Mouse (Mus musculus): ENCODE results near the gene Fam208b. TPM values are rescaled to one million over a fixed set of nuclear protein-coding genes. Genes with fewer than 3 reads are reported as not detected.

The Fam208b gene
- 10 to 100 TPM in 1 of 2 experiments, 1 to 10 TPM in 1; 8.8 to 10.7 TPM for total RNA-seq (2021)
- long read RNA-seq, experiment 1, partial matches to known transcripts, result 0 of 1 reads
- long read RNA-seq, experiment 1, other reads (novel, unspliced or antisense), result 1 of 1 reads
- long read RNA-seq, experiment 2, result 0 reads

DNA sequence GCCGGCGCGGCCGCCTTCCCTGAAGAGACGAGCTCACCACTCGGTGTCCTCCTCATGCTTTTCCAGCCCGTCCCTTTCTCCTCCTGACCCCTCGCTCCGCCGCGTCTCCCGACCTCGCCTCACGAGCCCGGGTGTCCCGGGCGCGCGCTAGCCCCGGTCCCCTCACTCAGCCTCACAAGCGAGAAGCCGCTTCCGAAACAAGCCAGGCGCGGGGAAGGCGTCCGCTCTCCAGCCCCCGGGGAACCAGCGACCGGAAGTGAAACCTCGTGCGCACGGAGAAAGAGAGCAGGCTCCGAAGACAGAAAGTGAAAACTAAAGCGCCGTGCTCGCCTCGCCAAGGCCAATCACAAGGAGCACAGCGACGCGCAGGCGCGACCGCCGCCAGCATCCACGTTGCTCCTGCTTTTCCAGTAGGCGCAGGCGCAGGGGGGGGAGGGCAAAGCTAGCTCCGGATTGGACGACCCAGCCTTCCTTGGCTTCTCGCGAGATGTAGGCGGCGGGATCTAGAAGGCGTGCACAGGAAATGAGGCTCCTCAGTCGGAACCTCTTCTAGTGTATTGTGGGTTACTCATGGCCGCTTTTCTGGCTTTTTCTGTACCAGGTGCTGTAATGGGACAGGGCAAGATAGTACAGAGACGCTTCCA, at the start of gene Fam208b:
Fam208b (minus strand) TSS at position 314 of the 644 bp plus-strand sequence.
- intact Hi-C loops (cut with DNase I; ENCODE audit: low total_unique reads), result no loop called here
- DNase-seq, result peak; percentile 99

DNA sequence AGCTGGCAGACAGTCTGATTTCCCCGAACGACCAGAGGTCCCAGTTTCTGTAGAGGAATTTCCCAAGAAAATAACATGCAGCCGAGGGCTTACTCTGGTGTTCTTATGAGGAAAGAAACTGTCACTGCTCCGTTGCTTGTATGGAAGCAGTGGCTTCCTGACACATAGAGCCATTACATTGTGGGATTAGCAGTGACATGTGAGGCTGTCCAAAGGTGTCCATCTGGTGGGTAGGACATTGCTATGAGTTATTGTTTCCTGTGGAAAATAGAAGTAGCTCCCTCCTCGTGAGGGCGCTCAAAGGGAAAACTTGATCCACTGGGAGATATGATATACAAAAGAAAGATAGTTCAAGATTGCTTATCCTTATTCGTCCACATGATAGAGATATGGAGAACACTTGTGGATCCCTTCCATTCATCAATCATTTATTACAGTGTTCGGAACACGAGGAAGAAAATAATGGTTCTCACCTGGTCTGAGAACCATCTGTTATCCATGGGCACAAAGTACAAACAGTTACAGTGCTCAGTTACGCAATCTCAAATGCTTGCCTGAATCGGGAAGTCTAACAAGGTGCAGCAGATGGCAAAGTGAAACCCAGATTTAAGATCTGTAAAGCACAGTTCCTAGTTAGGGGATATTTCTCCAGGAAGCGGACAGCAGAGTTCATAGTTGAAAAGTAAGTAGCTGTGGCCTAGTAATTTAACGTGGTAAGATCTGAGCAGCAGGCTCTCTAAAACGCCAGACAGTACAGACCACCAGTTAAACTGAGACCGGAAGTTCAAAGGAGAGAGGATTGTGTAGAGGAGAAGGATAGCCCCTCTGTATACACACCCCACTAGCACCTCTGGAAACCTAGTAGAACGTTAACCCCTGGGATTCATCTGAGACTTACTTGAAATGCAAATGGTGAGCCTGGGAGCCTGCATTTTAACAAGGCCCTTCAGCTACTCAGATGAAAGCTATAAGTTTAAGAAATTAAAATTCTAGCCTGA, 48.6 kb upstream of the Fam208b start:
- intact Hi-C loops (cut with DNase I; ENCODE audit: low total_unique reads), result no loop called here
- no peak for DNase-seq

GRCm38 (mm10) chr13:3654432-3654831, 43.5 kb upstream of the Fam208b start:
- intact Hi-C loops (cut with DNase I; ENCODE audit: low total_unique reads), result no loop called here
- no peak for DNase-seq

DNA sequence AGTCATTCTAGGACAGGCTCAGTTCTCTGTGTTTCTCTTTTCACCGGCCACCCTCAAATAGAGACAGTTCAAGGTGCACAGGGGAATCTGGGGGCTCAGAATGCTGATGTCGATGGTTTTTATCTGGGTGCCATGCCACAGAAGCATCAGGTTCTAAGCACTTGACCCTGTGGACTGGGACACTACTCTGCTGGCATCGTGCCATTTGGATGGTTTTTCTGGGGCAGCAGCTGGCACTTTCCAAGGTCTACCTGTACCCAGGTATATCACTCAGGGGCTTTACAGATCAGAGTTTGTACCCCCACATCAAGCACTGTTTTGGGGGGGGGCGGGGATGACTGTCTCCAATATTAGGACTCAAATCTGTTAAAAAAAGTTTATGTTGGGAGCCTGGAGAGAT, 39.7 kb upstream of the Fam208b start:
- no peak for DNase-seq
- intact Hi-C loops (cut with DNase I; ENCODE audit: low total_unique reads), result no loop called here

GRCm38 (mm10) chr13:3646566-3646965, 35.7 kb upstream of the Fam208b start:
- no peak for DNase-seq
- intact Hi-C loops (cut with DNase I; ENCODE audit: low total_unique reads), result no loop called here

- DNase-seq, result no peak
- intact Hi-C loops (cut with DNase I; ENCODE audit: low total_unique reads), result no loop called here
Measured at GRCm38 (mm10) chr13:3645919-3646318, 35.0 kb upstream of the Fam208b start.

DNA sequence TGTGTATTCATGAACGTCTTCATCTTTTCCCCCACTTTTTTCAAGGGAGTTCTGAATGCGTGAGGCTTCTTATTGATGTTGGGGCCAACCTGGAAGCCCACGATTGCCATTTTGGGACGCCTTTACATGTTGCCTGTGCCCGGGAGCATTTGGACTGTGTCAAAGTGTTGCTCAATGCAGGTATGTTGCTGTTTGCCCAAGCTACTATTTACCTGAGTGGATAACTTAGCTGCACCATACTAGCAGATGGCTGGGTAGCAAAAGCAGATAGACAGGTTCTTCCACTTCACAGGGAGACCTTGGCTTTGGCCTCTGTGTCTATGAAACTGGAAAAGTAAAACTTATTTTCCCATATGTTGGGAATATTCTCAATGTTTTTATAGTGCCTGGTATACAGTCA, 34.0 kb upstream of the Fam208b start:
- DNase-seq, result no peak

DNA sequence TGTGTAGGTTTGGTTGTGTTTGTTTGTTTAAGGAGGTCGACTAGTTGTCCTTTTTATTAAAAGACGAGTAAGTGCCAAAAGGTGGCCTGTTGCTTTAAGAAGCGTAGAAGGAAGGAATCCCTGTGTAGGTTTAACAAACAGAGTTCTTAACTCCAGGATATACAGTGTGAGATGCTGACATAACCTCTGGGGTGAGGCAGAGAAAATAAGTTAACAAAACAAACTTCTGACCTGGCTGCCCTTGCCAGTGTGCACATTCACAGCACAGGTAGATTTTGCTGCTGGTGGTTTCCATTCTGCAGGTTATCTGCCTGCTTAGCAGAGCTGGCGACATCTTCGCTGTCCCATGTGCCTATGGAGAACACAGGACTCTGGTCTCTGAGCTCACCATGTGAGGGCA, 31.6 kb upstream of the Fam208b start:
- intact Hi-C loops (cut with DNase I; ENCODE audit: low total_unique reads), result no loop called here
- no peak for DNase-seq

More for the DNA sequence above, 34.0 kb upstream of the Fam208b start:
- intact Hi-C loops (cut with DNase I; ENCODE audit: low total_unique reads), result no loop called here

GRCm38 (mm10) chr13:3642049-3642448, 31.1 kb upstream of the Fam208b start:
- intact Hi-C loops (cut with DNase I; ENCODE audit: low total_unique reads), result no loop called here

DNA sequence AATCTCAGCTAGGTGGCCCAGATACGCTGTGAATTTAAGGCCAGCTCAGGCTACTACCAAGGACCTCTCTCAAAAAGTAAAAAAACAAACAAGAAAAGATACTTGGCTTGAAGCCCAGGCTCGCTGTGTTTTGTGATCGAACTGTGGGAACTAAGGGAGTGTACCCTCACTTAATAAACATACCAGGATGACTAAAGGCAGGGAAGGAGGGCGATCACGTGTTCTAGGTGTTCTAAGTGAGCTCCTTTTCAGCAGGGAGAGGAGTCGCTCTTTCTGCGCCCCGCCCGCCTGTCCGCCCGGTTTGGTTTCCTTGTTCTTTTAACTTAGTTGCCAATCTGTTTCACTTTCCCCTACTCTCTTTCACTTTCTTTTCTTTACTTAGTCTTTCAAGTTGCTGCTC, 25.9 kb upstream of the Fam208b start:
- DNase-seq, result no peak
- intact Hi-C loops (cut with DNase I; ENCODE audit: low total_unique reads), result no loop called here

More at GRCm38 (mm10) chr13:3642049-3642448, 31.1 kb upstream of the Fam208b start:
- DNase-seq, result peak; percentile 11

DNA sequence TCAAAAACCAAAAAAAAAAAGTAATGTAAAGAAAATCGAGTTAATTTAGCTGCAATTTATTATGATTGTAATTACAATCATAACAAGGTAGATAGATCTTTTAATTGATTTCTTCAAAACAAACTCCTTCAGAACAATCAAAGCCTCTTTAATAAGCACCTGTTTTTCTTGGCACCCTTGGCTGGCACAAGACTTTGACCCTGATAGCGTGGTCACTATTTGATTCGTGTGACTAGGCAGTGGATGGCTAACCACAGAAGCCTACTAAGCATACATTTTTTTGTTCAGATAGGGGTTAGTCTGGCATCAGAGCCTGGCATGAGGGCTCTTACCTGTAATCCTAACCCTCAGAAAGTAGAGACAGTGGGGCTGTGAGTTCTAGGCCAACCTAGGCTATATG, 24.2 kb upstream of the Fam208b start:
- no peak for DNase-seq
- intact Hi-C loops (cut with DNase I; ENCODE audit: low total_unique reads), result no loop called here

- DNase-seq, result peak; percentile 84
- intact Hi-C loops (cut with DNase I; ENCODE audit: low total_unique reads), result no loop called here
Measured at GRCm38 (mm10) chr13:3633895-3634811, 23.2 kb upstream of the Fam208b start, which contains the start of gene Asb13. TSS of gene Asb13 (plus strand) at chr13:3634032.

DNA sequence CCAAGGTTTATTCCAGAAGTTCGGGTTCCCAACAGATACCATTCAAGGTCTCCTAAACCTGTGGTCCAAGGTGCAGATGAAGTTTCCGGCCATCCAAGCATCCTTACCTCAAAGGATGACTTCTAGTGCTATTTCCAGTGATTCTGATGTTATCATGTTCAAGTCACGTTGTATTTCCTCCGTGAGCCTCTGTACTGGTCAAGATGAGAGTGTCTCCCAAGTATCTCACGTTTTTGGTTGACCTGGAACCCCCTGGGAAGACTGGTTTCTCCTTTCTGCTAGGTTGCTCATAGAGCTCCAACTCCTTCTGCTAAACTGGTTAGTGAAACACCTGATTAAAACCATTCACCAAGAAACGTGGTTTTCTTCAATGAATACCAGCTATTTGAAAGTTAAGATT, 22.2 kb upstream of the Fam208b start:
- intact Hi-C loops (cut with DNase I; ENCODE audit: low total_unique reads), result no loop called here
- DNase-seq, result no peak

GRCm38 (mm10) chr13:3632551-3632950, 21.6 kb upstream of the Fam208b start:
- intact Hi-C loops (cut with DNase I; ENCODE audit: low total_unique reads), result no loop called here
- no peak for DNase-seq

DNA sequence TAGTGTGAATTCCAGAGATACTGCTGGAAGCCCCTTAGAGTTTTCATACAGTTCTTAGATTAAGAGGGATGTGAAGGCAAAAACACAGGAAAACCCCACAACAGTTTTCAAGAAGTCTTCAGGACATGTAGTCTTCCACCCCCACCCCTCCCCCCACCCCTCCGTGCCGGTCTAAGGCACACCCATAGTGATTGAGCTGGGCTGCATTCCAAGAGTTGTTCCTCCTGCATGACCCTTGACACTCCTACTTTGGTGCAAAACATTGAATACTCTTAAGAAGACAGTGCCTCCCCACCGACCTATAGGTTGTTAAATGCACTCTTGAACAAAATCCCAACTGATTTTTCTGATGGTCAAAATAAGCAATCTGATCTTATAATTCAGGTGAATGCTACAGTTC, 17.2 kb upstream of the Fam208b start:
- no peak for DNase-seq
- intact Hi-C loops (cut with DNase I; ENCODE audit: low total_unique reads), result no loop called here

DNA sequence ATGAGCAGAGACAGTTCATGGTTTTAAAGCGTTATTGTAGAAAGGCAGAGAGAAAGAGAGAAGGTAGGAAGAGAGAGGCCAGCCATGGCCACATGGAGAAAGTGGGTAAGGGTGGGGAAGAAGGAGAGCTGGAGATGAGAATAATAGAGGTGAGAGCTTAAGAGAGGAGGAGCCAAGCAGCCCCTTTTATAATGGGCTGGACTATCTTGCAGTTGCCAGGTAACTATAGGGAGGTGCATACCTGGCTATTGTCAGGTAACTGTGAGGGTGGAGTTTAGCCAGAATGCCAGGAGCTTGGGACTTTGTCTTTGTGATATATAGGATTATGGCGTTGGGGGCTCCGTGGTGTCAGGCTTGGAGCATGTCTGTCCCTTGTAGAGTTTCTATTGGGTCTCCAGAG, 16.2 kb upstream of the Fam208b start:
- DNase-seq, result no peak
- intact Hi-C loops (cut with DNase I; ENCODE audit: low total_unique reads), result no loop called here

- DNase-seq, result peak; percentile 3
- intact Hi-C loops (cut with DNase I; ENCODE audit: low total_unique reads), result no loop called here
Measured at GRCm38 (mm10) chr13:3610118-3610794, 652 bp downstream of the Fam208b start.

DNA sequence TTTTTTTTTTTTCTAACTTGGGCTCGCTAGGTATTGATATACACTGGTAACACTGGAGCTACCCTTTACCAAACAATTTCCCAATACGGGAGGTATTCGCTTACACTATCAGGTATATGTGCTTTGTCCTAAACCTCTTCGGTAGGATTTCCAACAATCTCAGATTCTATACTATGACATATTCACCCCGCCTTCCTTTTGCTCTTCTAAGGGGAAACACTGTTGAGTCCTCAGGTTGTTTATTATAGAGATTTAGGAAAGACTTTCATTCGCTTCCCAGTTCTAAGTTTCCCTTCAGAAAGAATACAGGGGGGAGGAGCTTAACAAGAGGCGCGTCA, 1.2 kb downstream of the Fam208b start:
- intact Hi-C loops (cut with DNase I; ENCODE audit: low total_unique reads), result no loop called here
- DNase-seq, result no peak

DNA sequence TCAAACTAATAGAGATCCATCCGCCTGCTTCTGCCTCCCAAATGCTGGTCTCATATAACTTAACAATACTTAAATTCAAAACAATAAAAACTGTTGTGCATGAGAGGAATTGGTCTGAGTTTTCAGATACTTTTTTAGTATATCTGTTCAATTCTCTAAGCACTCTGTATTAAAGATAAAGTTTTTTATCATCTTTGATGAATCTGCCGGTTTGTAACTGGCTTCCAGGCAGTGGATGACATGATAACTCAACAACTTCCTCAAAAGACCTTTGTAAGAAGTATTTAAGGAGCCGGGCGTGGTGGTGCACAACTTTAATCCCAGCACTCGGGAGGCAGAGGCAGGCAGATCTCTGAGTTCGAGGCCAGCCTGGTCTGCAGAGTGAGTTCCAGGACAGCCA, 14.7 kb downstream of the Fam208b start:
- no peak for DNase-seq
- intact Hi-C loops (cut with DNase I; ENCODE audit: low total_unique reads), result no loop called here
